Mouse (Mus musculus) fat pad, adult 2 months (tissue): ENCODE results near the gene Scarb1.

Experiments
- DNase-seq: peaks from one replicate; pipeline ENCODE4 v3.0.0-alpha.2; 2011; ENCODE audit warnings: low read depth, low spot score; ENCODE audit errors: extremely low read depth

Scarb1 gene

GRCm38 (mm10) chr5:125364851-125365429 is 24.0 kb upstream of the Scarb1 start:
- DNase-seq, result no peak

GRCm38 (mm10) chr5:125363894-125364293 is 23.0 kb upstream of the Scarb1 start:
- no peak for DNase-seq

GRCm38 (mm10) chr5:125360981-125361510 is 20.2 kb upstream of the Scarb1 start:
- DNase-seq, result no peak

- DNase-seq, result no peak
Measured at GRCm38 (mm10) chr5:125360566-125360965, 19.7 kb upstream of the Scarb1 start.

DNA sequence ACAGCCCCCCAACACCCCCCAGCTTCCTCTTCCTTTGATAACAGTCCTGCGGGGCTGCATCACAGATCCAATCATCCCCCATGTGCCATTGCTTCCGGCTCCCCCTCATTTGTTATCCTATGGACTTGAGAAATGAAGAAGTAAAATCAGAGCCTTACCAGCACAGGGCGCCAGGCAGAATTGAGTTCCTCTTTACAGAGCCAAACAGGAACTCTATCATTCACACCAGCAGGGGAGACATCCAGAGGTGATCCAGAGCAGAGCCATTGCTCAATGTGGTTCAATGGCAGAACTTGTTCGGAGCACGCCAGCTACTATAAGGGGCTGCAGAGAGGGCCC is 17.3 kb upstream of the Scarb1 start:
- DNase-seq, result no peak

DNA sequence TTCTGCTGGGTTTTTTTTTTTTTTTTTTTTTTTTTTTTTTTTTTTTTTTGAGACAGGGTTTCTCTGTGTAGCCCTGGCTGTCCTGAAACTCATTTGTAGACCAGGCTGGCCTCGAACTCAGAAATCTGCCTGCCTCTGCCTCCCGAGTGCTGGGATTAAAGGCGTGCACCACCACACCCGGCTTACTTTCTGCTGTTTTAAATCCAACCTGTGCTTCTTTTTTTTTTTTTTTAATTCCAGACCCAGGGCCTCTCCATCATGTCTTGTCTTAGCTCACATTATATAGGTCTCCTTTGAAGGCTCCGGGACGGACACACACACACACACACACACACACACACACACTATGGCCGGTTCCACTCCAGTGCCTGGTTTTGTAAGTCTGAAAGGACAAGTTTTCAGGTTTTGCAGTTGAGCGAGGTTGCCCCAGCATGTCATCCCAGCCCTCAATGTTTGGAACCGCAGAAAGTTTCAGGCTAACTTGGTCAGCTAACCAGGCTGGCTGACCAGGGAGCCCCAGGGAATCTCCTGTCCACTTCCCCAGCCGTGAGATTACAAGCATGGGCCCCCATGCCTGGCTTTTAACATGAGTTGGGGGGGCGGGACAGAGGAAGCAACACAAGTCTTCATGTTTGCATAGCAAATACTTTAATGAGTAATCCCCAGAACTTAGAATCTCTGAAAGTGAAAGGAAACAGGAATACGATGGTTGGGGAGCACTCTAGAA is 16.8 kb upstream of the Scarb1 start:
- DNase-seq, result no peak

- no peak for DNase-seq
Measured at GRCm38 (mm10) chr5:125355650-125356049, 14.8 kb upstream of the Scarb1 start.

GRCm38 (mm10) chr5:125354885-125355492 is 14.1 kb upstream of the Scarb1 start:
- DNase-seq, result no peak

DNA sequence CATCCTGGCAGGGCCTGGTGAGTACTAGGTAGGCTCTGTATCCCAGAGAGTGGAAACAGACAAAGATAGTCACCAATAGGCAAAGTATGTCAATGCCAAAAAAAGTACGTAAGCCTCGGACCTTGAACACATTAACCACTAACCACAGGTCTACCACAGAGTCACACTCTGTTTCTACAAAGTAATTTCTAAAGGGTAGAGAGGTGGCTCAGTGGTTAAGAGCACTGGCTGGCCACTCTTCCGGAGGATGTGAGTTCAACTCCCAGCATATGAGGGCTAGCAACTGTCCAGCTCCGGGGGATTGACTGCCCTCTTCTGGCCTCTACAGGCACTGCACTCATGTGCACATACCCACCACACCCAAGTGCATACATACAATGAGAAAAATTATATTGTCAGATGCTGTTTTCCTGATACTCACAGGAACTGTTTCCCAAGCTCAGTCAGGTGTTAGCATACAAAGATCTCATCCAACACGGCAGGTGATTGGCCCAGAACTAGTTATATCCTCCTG is 11.9 kb upstream of the Scarb1 start:
- DNase-seq, result no peak

- no peak for DNase-seq
Measured at GRCm38 (mm10) chr5:125351939-125352338, 11.0 kb upstream of the Scarb1 start.

DNA sequence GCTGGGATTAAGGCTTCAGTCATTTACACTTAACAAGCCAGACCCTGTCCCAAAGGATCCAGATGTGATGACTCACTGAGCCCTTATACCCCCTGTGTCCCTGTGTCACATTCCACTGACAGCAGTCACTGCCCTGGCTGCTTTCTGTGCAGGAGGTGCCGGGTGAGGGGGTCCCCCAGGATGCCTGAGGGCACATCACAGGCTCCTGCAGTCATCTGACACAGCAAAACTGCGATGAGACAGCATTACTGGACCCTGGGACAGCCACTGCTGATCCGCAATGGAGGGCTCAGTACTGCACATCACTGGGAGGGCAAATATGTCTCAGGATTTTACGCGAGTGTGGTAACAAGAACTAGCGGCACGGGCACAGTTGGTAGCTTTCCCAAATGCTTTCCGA is 10.2 kb upstream of the Scarb1 start:
- no peak for DNase-seq

GRCm38 (mm10) chr5:125349391-125349790 is 8.5 kb upstream of the Scarb1 start:
- DNase-seq, result no peak

DNA sequence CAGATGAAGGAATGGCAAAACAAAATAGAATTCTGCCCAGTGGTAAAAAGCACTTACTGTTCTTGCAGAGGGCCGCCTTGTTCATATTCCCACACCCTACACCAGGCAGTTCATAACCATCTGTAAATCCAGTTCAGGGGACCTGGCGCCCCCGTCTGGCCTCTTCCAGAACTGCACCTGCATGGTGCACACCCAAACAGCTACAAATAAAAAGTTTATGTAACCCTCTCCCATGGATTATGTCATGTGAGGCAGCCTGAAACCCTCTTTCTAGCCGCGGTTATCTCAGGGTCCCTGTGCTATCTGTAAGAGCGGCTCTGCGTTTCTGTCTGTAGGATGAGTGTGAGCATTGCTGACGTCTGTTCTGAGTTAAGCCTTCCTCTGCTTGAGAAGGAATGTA is 7.6 kb upstream of the Scarb1 start:
- no peak for DNase-seq

- DNase-seq, result no peak
Measured at GRCm38 (mm10) chr5:125348067-125348466, 7.2 kb upstream of the Scarb1 start.

DNA sequence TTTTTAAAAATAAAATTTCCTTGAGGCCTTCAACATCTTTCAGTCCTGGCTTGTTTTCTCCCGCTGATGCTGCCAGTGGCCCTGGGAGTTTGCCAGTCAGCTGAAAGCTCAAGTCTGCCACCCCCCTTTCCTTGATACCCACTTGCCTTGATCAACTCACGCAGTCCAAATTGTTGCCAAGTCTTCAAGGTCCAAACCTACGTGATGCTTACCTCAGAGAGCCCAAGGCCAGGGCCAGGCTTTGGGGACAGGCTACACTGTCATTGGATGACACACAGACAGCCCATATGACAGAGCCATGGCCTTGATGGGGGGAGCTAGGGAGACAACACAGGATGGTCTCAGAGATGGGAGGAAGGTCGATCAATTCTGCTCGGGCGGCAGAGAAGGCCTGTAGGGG is 3.4 kb upstream of the Scarb1 start:
- no peak for DNase-seq

DNA sequence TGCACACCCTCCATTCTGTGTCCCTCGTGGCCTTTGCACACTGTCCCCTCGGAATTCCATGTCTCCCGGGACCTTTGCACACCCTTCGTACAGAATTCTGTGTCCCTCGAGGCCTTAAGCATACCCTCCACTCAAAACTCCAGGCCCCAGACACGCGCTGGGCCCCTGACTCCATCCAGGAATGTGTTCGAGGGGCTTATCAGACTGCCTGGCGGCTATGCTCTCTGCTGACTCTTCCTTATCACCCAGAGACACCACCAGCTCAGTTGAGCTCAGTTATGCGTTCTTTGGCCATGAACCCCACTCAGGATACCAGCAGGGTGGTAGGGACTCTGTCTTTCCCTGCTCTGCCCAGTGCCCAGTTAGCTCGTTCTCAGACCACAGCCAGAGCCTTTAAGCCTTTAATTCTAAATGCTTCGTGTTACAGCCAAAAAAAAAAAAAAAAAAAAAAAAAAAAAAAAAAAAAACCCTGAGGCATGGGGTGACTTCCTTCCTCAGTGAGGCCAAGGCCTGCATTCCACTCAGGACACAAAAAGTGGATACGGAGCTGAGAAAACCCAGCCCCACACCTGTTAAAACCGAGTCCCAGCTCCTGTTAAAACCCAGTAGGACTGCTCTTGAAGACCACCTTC is 681 bp upstream of the Scarb1 start:
- no peak for DNase-seq

GRCm38 (mm10) chr5:125339851-125340531 is 903 bp downstream of the Scarb1 start:
- DNase-seq, result no peak

DNA sequence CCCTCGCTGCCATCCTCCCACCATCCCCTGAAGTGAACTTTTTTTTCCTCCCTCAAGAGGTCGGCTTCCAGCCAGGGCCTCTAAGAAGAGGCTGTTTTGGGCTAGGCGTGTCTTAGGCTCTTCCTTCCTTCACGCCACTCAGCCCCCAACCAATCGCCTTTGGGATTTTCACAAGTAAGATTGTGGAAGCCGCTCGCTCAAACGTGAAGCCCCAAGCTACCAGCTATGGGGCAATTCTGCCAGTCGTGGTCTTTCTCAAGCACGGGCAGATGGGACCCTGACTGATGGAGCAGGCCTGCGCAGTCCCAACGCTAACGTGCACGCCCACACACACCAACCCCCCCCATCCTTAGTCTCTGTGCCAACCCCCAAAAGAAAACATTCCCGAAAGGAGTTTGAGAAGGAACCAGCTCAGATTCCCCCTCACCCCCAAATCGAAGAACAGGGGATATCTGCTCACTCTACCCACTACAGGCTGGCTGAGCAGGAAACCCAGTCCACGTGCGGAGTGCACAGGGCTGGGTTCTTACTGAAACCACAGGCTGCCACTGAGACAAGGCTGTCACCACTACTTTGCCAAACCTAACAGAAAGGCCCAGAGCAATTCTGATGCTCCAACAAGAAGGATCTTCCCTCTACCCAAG is 1.7 kb downstream of the Scarb1 start:
- DNase-seq, result no peak

DNA sequence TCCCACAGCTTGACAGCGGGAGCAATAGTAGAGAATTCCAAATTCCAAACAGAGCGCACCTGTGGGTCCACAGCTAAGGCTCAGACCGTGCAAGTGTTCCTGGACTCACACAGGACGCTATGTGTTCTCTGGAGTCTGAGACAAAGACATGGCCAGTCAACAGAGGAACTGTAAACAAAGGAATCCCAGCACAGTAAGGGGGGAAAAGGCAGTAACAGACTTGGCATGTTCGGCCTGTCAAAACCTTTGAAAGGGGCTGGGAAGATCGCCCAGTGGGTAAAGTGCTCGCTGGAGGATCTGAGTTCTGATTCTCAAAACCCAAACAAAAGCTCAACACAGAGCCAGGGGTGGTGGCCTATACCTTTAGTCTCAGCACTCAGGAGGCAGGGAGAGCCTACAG is 3.4 kb downstream of the Scarb1 start:
- DNase-seq, result no peak

GRCm38 (mm10) chr5:125337012-125337411 is 3.9 kb downstream of the Scarb1 start:
- no peak for DNase-seq

DNA sequence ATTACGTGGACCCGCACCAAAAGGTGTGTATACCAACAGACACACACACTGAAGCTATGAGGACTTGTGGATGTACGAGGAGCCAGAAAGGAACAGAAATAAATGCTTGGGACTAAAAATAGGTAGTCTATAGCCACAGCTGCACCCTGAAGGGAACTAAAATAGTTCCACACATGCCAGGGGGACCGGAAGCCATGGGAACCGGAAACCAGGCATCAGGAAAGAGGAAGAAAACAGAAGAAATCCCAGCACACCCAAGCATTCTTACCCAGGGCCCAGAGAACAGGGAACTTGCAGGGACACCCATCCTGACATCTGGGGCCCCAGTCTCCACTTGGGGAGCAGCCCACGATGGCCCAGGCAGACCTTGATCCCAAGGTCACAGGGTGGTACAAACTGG is 7.9 kb downstream of the Scarb1 start:
- DNase-seq, result no peak
